Mouse (Mus musculus): ENCODE measurements around the gene Neurod1.

DNA sequence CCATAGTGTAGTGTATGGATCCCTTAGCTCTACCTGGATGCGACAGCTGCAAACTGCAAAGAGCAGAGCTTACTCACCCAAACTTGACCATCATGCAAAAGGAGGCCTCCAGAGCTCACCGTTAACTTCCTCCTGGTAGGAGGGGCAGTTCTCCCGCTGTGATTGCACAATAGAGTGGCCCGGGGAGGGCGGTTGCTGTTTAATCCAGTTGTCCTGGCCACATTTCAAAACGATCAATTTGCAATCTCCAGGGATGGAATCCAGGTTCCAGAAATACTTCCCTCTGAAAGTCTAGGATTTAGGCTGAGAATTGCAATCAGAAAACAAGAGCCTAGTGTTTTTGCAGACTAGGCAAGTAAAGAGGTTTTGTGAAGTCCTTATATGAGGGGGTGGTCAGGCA is 26.9 kb downstream of the Neurod1 start:
- TF ChIP-seq GABPA (IDR thresholded peaks at IDR 0.05; ENCODE audit: insufficient replicate concordance, low read depth, low read length) (no peak), POLR2A (IDR thresholded peaks at IDR 0.05; ENCODE audit: low read depth, low read length) (no peak), TBP (conservative IDR thresholded peaks at IDR 0.05; ENCODE audit: low read depth, low read length) (no peak), CHD1 (IDR thresholded peaks at IDR 0.05; ENCODE audit: low read depth, low read length) (no peak), NELFE (IDR thresholded peaks at IDR 0.05; ENCODE audit: low read depth, low read length) (no peak), MEF2A (IDR thresholded peaks at IDR 0.05; ENCODE audit: borderline replicate concordance, low read depth, low read length) (no peak)
